9 mouse cellular contexts compared by ENCODE assay signal in the genomic region with DNA sequence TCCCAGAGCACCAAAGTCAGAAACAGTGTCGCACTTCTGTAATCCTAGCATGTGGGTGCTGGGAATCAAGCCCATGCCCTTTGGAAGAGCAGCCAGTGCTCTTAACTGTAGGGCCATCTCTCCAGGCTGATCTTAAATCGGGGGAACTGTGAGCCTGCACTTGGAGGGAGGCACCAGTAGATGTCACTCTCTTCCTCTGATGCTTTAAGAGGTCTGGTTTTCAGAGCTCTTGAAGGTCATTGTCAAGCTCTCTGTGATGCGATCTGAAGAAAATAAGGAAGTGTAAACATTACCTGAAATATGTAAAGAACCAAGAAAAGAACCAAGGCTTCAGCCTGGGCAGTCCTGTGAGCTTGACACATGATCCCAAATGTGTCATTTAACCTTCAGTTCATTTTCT. TPM values are rescaled to one million over a fixed set of nuclear protein-coding genes. Genes with fewer than 3 reads are reported as not detected.
DNase-seq lines count a peak whose midpoint lies in the region; ATAC-seq and TF ChIP-seq lines count a peak whose summit lies in the region.
"Had no signal": no experiment of that assay in that cellular context is flagged by ENCODE, and none has a peak within 500 bp of the region (broad histone marks: within the 10 kb centered on the region; RNA-seq: fewer than 3 reads in every experiment).

No protein-coding gene starts in this region.

- no peaks in the 10 kb centered on the region for H3K36me3 ChIP-seq in forebrain, embryonic 13.5 days (ENCODE audit: poor library complexity, severe bottlenecking)
- H3K36me3 ChIP-seq in forebrain, embryonic 11.5 days (ENCODE audit: control insufficient read depth, insufficient read depth, low read length), result no peaks in the 10 kb centered on the region
- H3K36me3 ChIP-seq in forebrain, embryonic 16.5 days (ENCODE audit: control insufficient read depth, insufficient read depth), result no peaks in the 10 kb centered on the region
- H3K36me3 ChIP-seq in small intestine, adult 2 months (ENCODE audit: control insufficient read depth, insufficient read depth, low read length), result peaks cover 5% of the 10 kb centered on the region
- H3K36me3 ChIP-seq: limb, embryonic 13.5 days had no signal

- no peaks in the 10 kb centered on the region for H3K4me1 ChIP-seq in forebrain, embryonic 13.5 days
- no peaks in the 10 kb centered on the region for H3K4me1 ChIP-seq in forebrain, embryonic 11.5 days (replicated peaks; ENCODE audit: control insufficient read depth, insufficient read depth, low read length)
- no peaks in the 10 kb centered on the region for H3K4me1 ChIP-seq in forebrain, embryonic 16.5 days (replicated peaks; ENCODE audit: control insufficient read depth, insufficient read depth, low read length)
- H3K4me1 ChIP-seq in small intestine, adult 2 months (ENCODE audit: control insufficient read depth, insufficient read depth, insufficient read length, low read length), result no peaks in the 10 kb centered on the region
- H3K4me1 ChIP-seq: limb, embryonic 13.5 days had no signal

- H3K9ac ChIP-seq in forebrain, embryonic 13.5 days, result no peak overlapping the region
- H3K9ac ChIP-seq in forebrain, embryonic 11.5 days (ENCODE audit: low read length), result no peak overlapping the region
- no peak overlapping the region for H3K9ac ChIP-seq in forebrain, embryonic 16.5 days (replicated peaks; ENCODE audit: low read depth, low read length)
- H3K9ac ChIP-seq: limb, embryonic 13.5 days had no signal

- H3K27ac ChIP-seq in forebrain, embryonic 13.5 days, result no peak overlapping the region
- H3K27ac ChIP-seq in forebrain, embryonic 11.5 days (ENCODE audit: low read depth, low read length), result no peak overlapping the region
- no peak overlapping the region for H3K27ac ChIP-seq in forebrain, embryonic 16.5 days (ENCODE audit: low read length)
- no peak overlapping the region for H3K27ac ChIP-seq in small intestine, adult 2 months (ENCODE audit: insufficient read depth, low read depth, low read length)
- H3K27ac ChIP-seq: limb, embryonic 13.5 days had no signal

- no peak for TF ChIP-seq POLR2A in brain, embryonic 14.5 days (IDR thresholded peaks at IDR 0.05; ENCODE audit: borderline replicate concordance, extremely low read depth, insufficient read depth, insufficient read length, poor library complexity, severe bottlenecking)
- TF ChIP-seq POLR2A in small intestine, adult 2 months (IDR thresholded peaks at IDR 0.05; ENCODE audit: low read depth, low read length), result no peak

- TF ChIP-seq CTCF in brain, embryonic 14.5 days (IDR thresholded peaks at IDR 0.05; ENCODE audit: borderline replicate concordance, extremely low read depth, insufficient read depth, insufficient read length), result peak; percentile 88
- peak; percentile 47; the same call in 1 of the 2 replicates for TF ChIP-seq CTCF in small intestine, adult 2 months (IDR thresholded peaks at IDR 0.05; ENCODE audit: extremely low read depth, insufficient read length, insufficient replicate concordance, low read depth, low read length)

- peaks cover 4% of the 10 kb centered on the region; the same call in 1 of the 2 replicates for H3K27me3 ChIP-seq in forebrain, embryonic 13.5 days
- H3K27me3 ChIP-seq in forebrain, embryonic 11.5 days (ENCODE audit: control insufficient read depth, insufficient read depth, low read length), result no peaks in the 10 kb centered on the region
- H3K27me3 ChIP-seq in forebrain, embryonic 16.5 days (replicated peaks; ENCODE audit: control insufficient read depth, insufficient read depth, low read length), result no peaks in the 10 kb centered on the region
- no peaks in the 10 kb centered on the region for H3K27me3 ChIP-seq in small intestine, adult 2 months (ENCODE audit: control insufficient read depth, insufficient read depth, low read length)

- ATAC-seq in forebrain, embryonic 13.5 days, result peak; percentile 30; the same call in 1 of the 2 replicates
- ATAC-seq in forebrain, embryonic 11.5 days (replicated peaks; ENCODE audit: low FRiP score), result no peak
- peak; percentile 55; the same call in 1 of the 2 replicates for ATAC-seq in forebrain, embryonic 16.5 days

- DNase-seq in forebrain, embryonic 11.5 days (ENCODE audit: low spot score), result no peak
- DNase-seq in CD4-positive, CD25-positive, alpha-beta regulatory T cell, adult 2 months (ENCODE audit: low read depth, low spot score), result peak; percentile 76
- peak; percentile 88 for DNase-seq in brain, embryonic 14.5 days (ENCODE audit: low read depth)
- DNase-seq in kidney, postnatal 14 days, result peak; percentile 50
- DNase-seq in lung, postnatal 25 days (ENCODE audit: low spot score), result peak; percentile 41

- WGBS in forebrain, embryonic 13.5 days, result 22% methylated on average over 3 of the region's 3 CpGs
- WGBS in forebrain, embryonic 11.5 days, result 26% methylated on average over 3 of the region's 3 CpGs
- 11% methylated on average over 3 of the region's 3 CpGs for WGBS in forebrain, embryonic 16.5 days
- 23% methylated on average over 3 of the region's 3 CpGs for WGBS in small intestine, adult 2 months

- no peak overlapping the region for H3K4me3 ChIP-seq in forebrain, embryonic 13.5 days
- H3K4me3 ChIP-seq in forebrain, embryonic 11.5 days (ENCODE audit: low read depth, low read length), result no peak overlapping the region
- H3K4me3 ChIP-seq in forebrain, embryonic 16.5 days (replicated peaks; ENCODE audit: low read length), result no peak overlapping the region
- no peak overlapping the region for H3K4me3 ChIP-seq in small intestine, adult 2 months (ENCODE audit: low read depth, low read length)
- H3K4me3 ChIP-seq: limb, embryonic 13.5 days had no signal

- H3K9me3 ChIP-seq in forebrain, embryonic 13.5 days (replicated peaks), result no peaks in the 10 kb centered on the region
- H3K9me3 ChIP-seq in forebrain, embryonic 11.5 days (ENCODE audit: control insufficient read depth, low read length), result no peaks in the 10 kb centered on the region
- H3K9me3 ChIP-seq in forebrain, embryonic 16.5 days (ENCODE audit: control insufficient read depth, low read length), result no peaks in the 10 kb centered on the region
- H3K9me3 ChIP-seq: limb, embryonic 13.5 days had no signal

- H3K4me2 ChIP-seq in forebrain, embryonic 13.5 days, result no peak overlapping the region
- H3K4me2 ChIP-seq in forebrain, embryonic 11.5 days (ENCODE audit: low read depth, low read length, severe bottlenecking), result no peak overlapping the region
- no peak overlapping the region for H3K4me2 ChIP-seq in forebrain, embryonic 16.5 days (ENCODE audit: low read length)
- H3K4me2 ChIP-seq: limb, embryonic 13.5 days had no signal

RNA-seq across cellular contexts. Expression of a gene that starts 23.3 kb away (rescaled TPM):
- 36.2 and 37.9 TPM in 2 replicates for polyA plus RNA-seq in forebrain, embryonic 13.5 days (2015; fragmentation: Nextera tagmentation; extraction: Ambion mirVana)
- 31.1 and 34.1 TPM in 2 replicates for polyA plus RNA-seq in forebrain, embryonic 11.5 days (2014; fragmentation: Nextera tagmentation; extraction: Ambion mirVana)
- polyA plus RNA-seq in brain, embryonic 14.5 days (2012; rRNA removed), result 45.5 and 53.1 TPM in 2 replicates
- polyA plus RNA-seq in forebrain, embryonic 16.5 days (2015; fragmentation: Nextera tagmentation; extraction: Ambion mirVana), result 50.8 and 60.2 TPM in 2 replicates
- polyA plus RNA-seq in small intestine, adult 2 months (2012; rRNA removed), result 3.9 and 7.3 TPM in 2 replicates

RNA-seq across cellular contexts. Expression of a gene that starts 51.0 kb away (rescaled TPM):
- polyA plus RNA-seq in forebrain, embryonic 13.5 days (2015; fragmentation: Nextera tagmentation; extraction: Ambion mirVana), result 0.21 and 0.28 TPM in 2 replicates
- polyA plus RNA-seq in forebrain, embryonic 11.5 days (2014; fragmentation: Nextera tagmentation; extraction: Ambion mirVana), result 0.55 and 0.72 TPM in 2 replicates
- polyA plus RNA-seq in brain, embryonic 14.5 days (2012; rRNA removed), result 0.40 and 0.64 TPM in 2 replicates
- 0.31 and 0.47 TPM in 2 replicates for polyA plus RNA-seq in forebrain, embryonic 16.5 days (2015; fragmentation: Nextera tagmentation; extraction: Ambion mirVana)
- 10.9 and 12.1 TPM in 2 replicates for polyA plus RNA-seq in small intestine, adult 2 months (2012; rRNA removed)
